Mouse (Mus musculus) gastrocnemius, adult 18-20 months (tissue): ENCODE data around the gene 2310007B03Rik. TPM values are rescaled to one million over a fixed set of nuclear protein-coding genes. Genes with fewer than 3 reads are reported as not detected.

Experiments
- DNase-seq: peaks from one replicate; pipeline ENCODE4 v3.0.0; 2021; ENCODE audit warnings: low spot score
- total RNA-seq, 2 experiments: library from RNA; stranded (reverse); gene quantifications; 2 replicates each; pipeline ENCODE4 v1.2.3; 2021

The 2310007B03Rik gene
- total RNA-seq, 2 experiments from 2014 or later = not detected

DNA sequence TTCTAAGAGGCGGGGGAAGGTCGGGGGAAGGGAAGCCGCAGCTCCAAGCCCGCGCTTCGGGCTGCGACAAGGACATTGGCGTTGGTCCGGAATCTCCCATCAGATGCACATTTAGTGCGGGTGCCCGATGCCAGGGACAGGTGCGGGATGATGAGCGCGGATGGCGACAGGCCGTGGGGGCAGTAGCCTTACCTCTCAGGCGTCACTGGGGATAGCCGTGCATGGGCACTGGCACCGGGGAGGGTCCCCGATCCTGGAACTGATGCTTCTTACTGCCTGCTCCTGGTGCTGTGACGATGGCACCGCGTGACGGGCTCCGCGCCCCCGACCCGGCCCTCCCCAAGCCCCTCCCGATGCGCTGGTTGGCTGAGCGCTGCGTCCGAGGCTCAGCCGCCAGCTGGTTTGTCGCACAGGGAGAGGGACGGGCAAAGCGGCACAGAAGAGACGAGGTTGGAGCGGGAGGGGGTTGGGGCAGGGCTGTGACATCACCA, 59.1 kb downstream of the 2310007B03Rik start, which contains the start of gene Kif1a:
Gene Kif1a (minus strand): TSS at position 381 of the 491 bp plus-strand sequence.
- no peak for DNase-seq

Other genes starting within 250 kb of the 2310007B03Rik start
- gene Capn10, start 226.6 kb downstream of the 2310007B03Rik start, total RNA-seq = 1 to 10 TPM; 4.0 to 5.2 TPM
- gene Gpr35, start 210.1 kb downstream of the 2310007B03Rik start, total RNA-seq = under 1 TPM; 0.07 to 0.11 TPM
- gene Aqp12, start 154.6 kb downstream of the 2310007B03Rik start, total RNA-seq = not detected
- gene Kif1a, start 59.0 kb downstream of the 2310007B03Rik start, total RNA-seq = 1 to 10 TPM in 1 of 2 experiments, under 1 TPM in 1; 0.96 to 2.4 TPM
- gene Agxt, start 25.7 kb downstream of the 2310007B03Rik start, total RNA-seq = not detected
- not detected for gene Crocc2, start 7.8 kb upstream of the 2310007B03Rik start, total RNA-seq
- gene Sned1, start 74.9 kb upstream of the 2310007B03Rik start, total RNA-seq = 1 to 10 TPM; 3.7 to 4.1 TPM
- gene Mterf4, start 145.0 kb upstream of the 2310007B03Rik start, total RNA-seq = 10 to 100 TPM in 1 of 2 experiments, 1 to 10 TPM in 1; 9.3 to 10.0 TPM
- 10 to 100 TPM; 16.2 to 21.0 TPM for gene Ppp1r7, start 181.9 kb upstream of the 2310007B03Rik start, total RNA-seq
- gene Pask, start 182.5 kb upstream of the 2310007B03Rik start, total RNA-seq = under 1 TPM; 0.07 to 0.32 TPM
- gene Ano7, start 213.0 kb upstream of the 2310007B03Rik start, total RNA-seq = not detected